Mouse (Mus musculus) brain, embryonic 14.5 days (tissue): ENCODE measurements around the gene Isoc2b.

ENCODE experiments used
- CTCF ChIP-seq: fragments of 200-500 bp; IDR thresholded peaks from 2 replicates; pipeline ENCODE4 v1.5.1; 2012; ENCODE audit warnings: inconsistent platforms, mild to moderate bottlenecking, moderate library complexity, borderline replicate concordance; ENCODE audit not compliant: insufficient read depth, insufficient read length; ENCODE audit errors: extremely low read depth
- POLR2A ChIP-seq: fragments of 200-500 bp; IDR thresholded peaks from 2 replicates; pipeline ENCODE4 v1.6.1; 2012; ENCODE audit warnings: mild to moderate bottlenecking, inconsistent platforms, borderline replicate concordance; ENCODE audit not compliant: poor library complexity, insufficient read depth, insufficient read length, severe bottlenecking; ENCODE audit errors: extremely low read depth

DNA sequence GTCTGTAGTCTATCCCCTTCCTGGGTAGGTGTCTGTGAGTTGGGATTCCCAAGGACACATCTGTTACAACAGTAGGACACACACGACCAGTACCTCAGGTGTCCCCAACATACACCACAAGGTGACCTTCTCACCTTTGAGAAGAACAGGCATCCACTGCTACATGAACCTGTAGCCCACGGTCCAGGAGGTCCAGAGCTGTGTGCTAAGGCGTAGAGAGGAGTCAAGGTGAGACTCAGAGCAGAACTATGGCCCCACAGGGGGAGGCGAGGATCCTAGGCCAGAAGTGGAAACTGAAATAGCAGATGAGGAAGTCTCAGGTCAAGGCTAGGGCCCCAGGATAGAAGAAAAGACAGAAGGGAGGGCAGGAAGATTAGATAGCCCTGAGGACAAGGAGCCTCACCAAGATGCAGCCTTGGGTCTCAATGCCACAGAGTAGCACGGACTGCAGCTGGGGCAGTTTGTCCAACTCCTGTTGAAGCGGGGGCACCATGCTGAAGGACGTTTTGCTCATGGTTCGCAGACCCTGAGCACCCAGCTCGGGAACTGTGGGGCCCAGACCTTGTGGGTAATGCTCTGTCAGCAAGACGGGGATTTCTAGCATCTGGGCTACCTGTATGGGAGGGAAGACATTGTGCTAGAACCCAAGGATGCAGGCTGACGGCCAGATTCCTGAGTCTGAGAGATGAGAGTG is 19.3 kb downstream of the Isoc2b start:
- TF ChIP-seq CTCF (no peak), POLR2A (no peak)
